Mouse (Mus musculus): ENCODE measurements around the gene Kirrel3.

The Kirrel3 gene

GRCm38 (mm10) chr9:35020015-35020653 is 534.4 kb downstream of the Kirrel3 start:
- DNase-seq (ENCODE audit: extremely low spot score, low spot score): no peak

GRCm38 (mm10) chr9:35021744-35022143 is 536.0 kb downstream of the Kirrel3 start:
- no peak for DNase-seq (ENCODE audit: extremely low spot score, low spot score)

GRCm38 (mm10) chr9:35024591-35025496 is 539.1 kb downstream of the Kirrel3 start:
- peak; percentile 30 for DNase-seq (ENCODE audit: extremely low spot score, low spot score)

- DNase-seq (ENCODE audit: extremely low spot score, low spot score): no peak
Measured at GRCm38 (mm10) chr9:35026311-35026710, 540.6 kb downstream of the Kirrel3 start.

- no peak for DNase-seq (ENCODE audit: extremely low spot score, low spot score)
Measured at GRCm38 (mm10) chr9:35026897-35027311, 541.2 kb downstream of the Kirrel3 start.

- no peak for DNase-seq (ENCODE audit: extremely low spot score, low spot score)
Measured at GRCm38 (mm10) chr9:35027382-35027997, 541.8 kb downstream of the Kirrel3 start.

- no peak for DNase-seq (ENCODE audit: extremely low spot score, low spot score)
Measured at GRCm38 (mm10) chr9:35030823-35031222, 545.1 kb downstream of the Kirrel3 start.

- DNase-seq (ENCODE audit: extremely low spot score, low spot score): no peak
Measured at GRCm38 (mm10) chr9:35032457-35032856, 546.8 kb downstream of the Kirrel3 start.

GRCm38 (mm10) chr9:35035074-35035473 is 549.4 kb downstream of the Kirrel3 start:
- no peak for DNase-seq (ENCODE audit: extremely low spot score, low spot score)

GRCm38 (mm10) chr9:35038922-35039586 is 553.4 kb downstream of the Kirrel3 start:
- DNase-seq (ENCODE audit: extremely low spot score, low spot score): no peak

GRCm38 (mm10) chr9:35039846-35040245 is 554.2 kb downstream of the Kirrel3 start:
- no peak for DNase-seq (ENCODE audit: extremely low spot score, low spot score)

GRCm38 (mm10) chr9:35041493-35041892 is 555.8 kb downstream of the Kirrel3 start:
- no peak for DNase-seq (ENCODE audit: extremely low spot score, low spot score)

- DNase-seq (ENCODE audit: extremely low spot score, low spot score): no peak
Measured at GRCm38 (mm10) chr9:35043619-35044018, 557.9 kb downstream of the Kirrel3 start.

GRCm38 (mm10) chr9:35044458-35044857 is 558.8 kb downstream of the Kirrel3 start:
- peak; percentile 66 for DNase-seq (ENCODE audit: extremely low spot score, low spot score)

GRCm38 (mm10) chr9:35045031-35045531 is 559.4 kb downstream of the Kirrel3 start:
- DNase-seq (ENCODE audit: extremely low spot score, low spot score): no peak

- no peak for DNase-seq (ENCODE audit: extremely low spot score, low spot score)
Measured at GRCm38 (mm10) chr9:35045756-35046155, 560.1 kb downstream of the Kirrel3 start.

- no peak for DNase-seq (ENCODE audit: extremely low spot score, low spot score)
Measured at GRCm38 (mm10) chr9:35048449-35048848, 562.8 kb downstream of the Kirrel3 start.

GRCm38 (mm10) chr9:35049891-35050527 is 564.3 kb downstream of the Kirrel3 start:
- no peak for DNase-seq (ENCODE audit: extremely low spot score, low spot score)

GRCm38 (mm10) chr9:35050701-35051454 is 565.2 kb downstream of the Kirrel3 start:
- DNase-seq (ENCODE audit: extremely low spot score, low spot score): no peak

- no peak for DNase-seq (ENCODE audit: extremely low spot score, low spot score)
Measured at GRCm38 (mm10) chr9:35051666-35052065, 566.0 kb downstream of the Kirrel3 start.
